Mouse (Mus musculus): ENCODE results near the gene Cd9. TPM values are rescaled to one million over a fixed set of nuclear protein-coding genes. Genes with fewer than 3 reads are reported as not detected.
A peak's percentile ranks its signal among the peaks of the same experiment; 100 is the strongest.
"Not testable (repeated sequence)": the region's sequence is repeated elsewhere in the genome, so short reads cannot be mapped to it uniquely, and the experiment has no call there.

Cd9 gene
- total and polyA plus RNA-seq, 3 experiments = 51.6 to 97.7 (median 67.2) TPM

GRCm38 (mm10) chr6:125485589-125485988 is 9.0 kb downstream of the Cd9 start:
- Histone ChIP-seq H3K36me3 (ENCODE audit: control insufficient read depth, insufficient read depth, low read length) (no peaks in the 10 kb centered on the region), H3K4me1 (ENCODE audit: control insufficient read depth, insufficient read depth, low read length) (peaks cover 30% of the 10 kb centered on the region), H3K27ac (no peak overlapping the region), H3K9ac (ENCODE audit: low read depth, low read length) (no peak overlapping the region), H3K27me3 (ENCODE audit: control insufficient read depth, insufficient read depth, low read length) (no peaks in the 10 kb centered on the region), H3K79me2 (replicated peaks; ENCODE audit: control insufficient read depth, insufficient read depth, low read length) (peaks cover 3% of the 10 kb centered on the region; the same call in 1 of the 2 replicates), H3K4me3 (no peak overlapping the region)
- no peak for DNase-seq
- intact Hi-C loops (cut with DNase I) = no loop called here
- WGBS = 34% methylated on average over 4 of the region's 4 CpGs
- TF ChIP-seq POLR2A (IDR thresholded peaks at IDR 0.05; ENCODE audit: insufficient read depth, low read depth, low read length) (no peak), EP300 (IDR thresholded peaks at IDR 0.05; ENCODE audit: insufficient read depth, low read depth, low read length) (no peak), CTCF (IDR thresholded peaks at IDR 0.05) (no peak)

GRCm38 (mm10) chr6:125484721-125485120 is 9.9 kb downstream of the Cd9 start:
- no peaks in the 10 kb centered on the region for H3K36me3 ChIP-seq (ENCODE audit: control insufficient read depth, insufficient read depth, low read length)
- peaks cover 3% of the 10 kb centered on the region; the same call in 1 of the 2 replicates for H3K79me2 ChIP-seq (replicated peaks; ENCODE audit: control insufficient read depth, insufficient read depth, low read length)
- H3K9ac ChIP-seq (ENCODE audit: low read depth, low read length) = no peak overlapping the region
- H3K4me1 ChIP-seq (ENCODE audit: control insufficient read depth, insufficient read depth, low read length) = peaks cover 34% of the 10 kb centered on the region
- no peak overlapping the region for H3K4me3 ChIP-seq
- no peak for DNase-seq
- intact Hi-C loops (cut with DNase I) = no loop called here
- TF ChIP-seq CTCF (IDR thresholded peaks at IDR 0.05) (no peak), EP300 (IDR thresholded peaks at IDR 0.05; ENCODE audit: insufficient read depth, low read depth, low read length) (no peak), POLR2A (IDR thresholded peaks at IDR 0.05; ENCODE audit: insufficient read depth, low read depth, low read length) (no peak)
- no peak overlapping the region for H3K27ac ChIP-seq
- WGBS = 77% methylated on average over 2 of the region's 2 CpGs
- no peaks in the 10 kb centered on the region for H3K27me3 ChIP-seq (ENCODE audit: control insufficient read depth, insufficient read depth, low read length)

DNA sequence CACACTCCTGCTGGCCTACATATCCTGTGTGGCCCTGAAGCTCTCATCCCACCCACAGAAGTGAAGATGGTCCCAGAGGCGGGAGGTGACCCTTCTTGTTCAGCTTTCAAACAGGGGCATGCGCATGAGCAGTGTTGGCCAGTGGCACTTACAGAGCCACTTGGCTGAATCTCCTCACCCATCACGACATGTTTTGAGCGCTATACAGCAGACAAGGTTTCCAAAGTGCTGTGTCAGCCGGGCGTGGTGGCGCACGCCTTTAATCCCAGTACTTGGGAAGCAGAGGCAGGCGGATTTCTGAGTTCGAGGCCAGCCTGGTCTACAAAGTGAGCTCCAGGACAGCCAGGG is 10.3 kb downstream of the Cd9 start:
- H3K27ac ChIP-seq; H3K79me2 ChIP-seq (replicated peaks; ENCODE audit: control insufficient read depth, insufficient read depth, low read length); intact Hi-C loops (cut with DNase I); H3K9ac ChIP-seq (ENCODE audit: low read depth, low read length); DNase-seq; H3K4me3 ChIP-seq; H3K36me3 ChIP-seq (ENCODE audit: control insufficient read depth, insufficient read depth, low read length); H3K27me3 ChIP-seq (ENCODE audit: control insufficient read depth, insufficient read depth, low read length): not testable (repeated sequence)
- 95% methylated on average over 10 of the region's 10 CpGs for WGBS
- H3K4me1 ChIP-seq (ENCODE audit: control insufficient read depth, insufficient read depth, low read length) = peaks cover 37% of the 10 kb centered on the region

GRCm38 (mm10) chr6:125483515-125484312 is 10.9 kb downstream of the Cd9 start:
- intact Hi-C loops (cut with DNase I) = no loop called here
- peaks cover 38% of the 10 kb centered on the region for H3K4me1 ChIP-seq (ENCODE audit: control insufficient read depth, insufficient read depth, low read length)
- WGBS = 86% methylated on average over 12 of the region's 12 CpGs
- H3K27ac ChIP-seq = peak overlapping the region; percentile 79; the same call in 1 of the 2 replicates
- no peaks in the 10 kb centered on the region for H3K36me3 ChIP-seq (ENCODE audit: control insufficient read depth, insufficient read depth, low read length)
- H3K27me3 ChIP-seq (ENCODE audit: control insufficient read depth, insufficient read depth, low read length) = no peaks in the 10 kb centered on the region
- peaks cover 3% of the 10 kb centered on the region; the same call in 1 of the 2 replicates for H3K79me2 ChIP-seq (replicated peaks; ENCODE audit: control insufficient read depth, insufficient read depth, low read length)
- no peak for DNase-seq
- TF ChIP-seq POLR2A (IDR thresholded peaks at IDR 0.05; ENCODE audit: insufficient read depth, low read depth, low read length) = no peak
- TF ChIP-seq CTCF (IDR thresholded peaks at IDR 0.05) = no peak
- H3K4me3 ChIP-seq = no peak overlapping the region
- no peak overlapping the region for H3K9ac ChIP-seq (ENCODE audit: low read depth, low read length)

DNA sequence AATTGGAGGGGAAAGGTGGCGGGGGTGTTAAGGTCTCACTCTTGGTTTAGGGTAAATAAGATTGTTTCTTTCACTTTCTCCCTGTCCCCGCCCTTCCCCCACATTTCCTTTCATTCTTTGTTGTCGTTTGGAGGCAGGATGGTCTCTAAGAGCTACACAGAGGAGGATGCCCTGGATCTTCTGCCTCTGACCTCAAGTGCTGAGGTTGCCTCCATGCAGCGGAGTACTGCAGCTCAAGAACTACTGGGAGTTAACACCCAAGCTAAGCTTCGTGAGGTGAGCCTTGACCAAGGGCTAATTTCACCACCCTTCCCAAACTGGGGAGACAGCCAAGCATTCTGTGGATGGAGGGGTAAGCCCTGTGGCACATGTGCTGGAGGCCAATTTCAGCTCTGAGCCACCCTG is 12.2 kb downstream of the Cd9 start:
- intact Hi-C loops (cut with DNase I) = no loop called here
- peaks cover 3% of the 10 kb centered on the region; the same call in 1 of the 2 replicates for H3K79me2 ChIP-seq (replicated peaks; ENCODE audit: control insufficient read depth, insufficient read depth, low read length)
- 23% methylated on average over 5 of the region's 5 CpGs for WGBS
- no peak overlapping the region for H3K4me3 ChIP-seq
- H3K27me3 ChIP-seq (ENCODE audit: control insufficient read depth, insufficient read depth, low read length) = no peaks in the 10 kb centered on the region
- no peak for TF ChIP-seq CTCF (IDR thresholded peaks at IDR 0.05)
- no peak for TF ChIP-seq EP300 (IDR thresholded peaks at IDR 0.05; ENCODE audit: insufficient read depth, low read depth, low read length)
- no peak for TF ChIP-seq POLR2A (IDR thresholded peaks at IDR 0.05; ENCODE audit: insufficient read depth, low read depth, low read length)
- H3K4me1 ChIP-seq (ENCODE audit: control insufficient read depth, insufficient read depth, low read length) = peaks cover 49% of the 10 kb centered on the region
- no peaks in the 10 kb centered on the region for H3K36me3 ChIP-seq (ENCODE audit: control insufficient read depth, insufficient read depth, low read length)
- H3K27ac ChIP-seq = peak overlapping the region; percentile 79
- no peak overlapping the region for H3K9ac ChIP-seq (ENCODE audit: low read depth, low read length)
- peak in 1 of 2 experiments; percentile 30 for DNase-seq

- Histone ChIP-seq H3K9ac (ENCODE audit: low read depth, low read length) (no peak overlapping the region), H3K4me3 (no peak overlapping the region), H3K36me3 (ENCODE audit: control insufficient read depth, insufficient read depth, low read length) (no peaks in the 10 kb centered on the region), H3K27me3 (ENCODE audit: control insufficient read depth, insufficient read depth, low read length) (no peaks in the 10 kb centered on the region), H3K79me2 (replicated peaks; ENCODE audit: control insufficient read depth, insufficient read depth, low read length) (peaks cover 3% of the 10 kb centered on the region), H3K4me1 (ENCODE audit: control insufficient read depth, insufficient read depth, low read length) (peaks cover 55% of the 10 kb centered on the region), H3K27ac (peak overlapping the region; percentile 79)
- DNase-seq = peak; percentile 52 to 61
- no peak for TF ChIP-seq CTCF (IDR thresholded peaks at IDR 0.05)
- no peak for TF ChIP-seq POLR2A (IDR thresholded peaks at IDR 0.05; ENCODE audit: insufficient read depth, low read depth, low read length)
- no peak for TF ChIP-seq EP300 (IDR thresholded peaks at IDR 0.05; ENCODE audit: insufficient read depth, low read depth, low read length)
- 22% methylated on average over 7 of the region's 7 CpGs for WGBS
- intact Hi-C loops (cut with DNase I) = no loop called here
Measured at GRCm38 (mm10) chr6:125481667-125482390, 12.8 kb downstream of the Cd9 start.
